Mouse (Mus musculus) olfactory bulb, adult 2 months (tissue): Measurements from ENCODE around the gene Rnf144b. TPM values are rescaled to one million over a fixed set of nuclear protein-coding genes. Genes with fewer than 3 reads are reported as not detected.

ENCODE experiments used
- H3K27ac ChIP-seq: fragments of 200-500 bp; 2 replicates; pipeline ENCODE4 v1.5.1; 2012; ENCODE audit warnings: low read depth, low read length; ENCODE audit not compliant: insufficient read depth
- H3K4me1 ChIP-seq: fragments of 200-500 bp; 2 replicates; pipeline ENCODE4 v1.6.1; 2012; ENCODE audit warnings: low read length; ENCODE audit not compliant: control insufficient read depth, insufficient read depth
- H3K4me3 ChIP-seq: fragments of 200-500 bp; 2 replicates; pipeline ENCODE4 v1.5.1; 2012; ENCODE audit warnings: mild to moderate bottlenecking, low read depth, low read length, moderate library complexity; ENCODE audit not compliant: insufficient read depth
- CTCF ChIP-seq: fragments of 200-500 bp; IDR thresholded peaks from 2 replicates; pipeline ENCODE4 v1.5.1; 2012; ENCODE audit warnings: low read depth, mild to moderate bottlenecking, low read length, moderate library complexity; ENCODE audit not compliant: insufficient read depth
- POLR2A ChIP-seq: fragments of 200-500 bp; IDR thresholded peaks from 2 replicates; pipeline ENCODE4 v1.6.1; 2012; ENCODE audit warnings: mild to moderate bottlenecking, low read depth, low read length, moderate library complexity; ENCODE audit not compliant: insufficient read depth
- WGBS: fragments of 180-500 bp; shearing (Covaris S2); methylation state at CpG from one replicate; pipeline ENCODE4 v1.1.7; 2018; 5-methylcytosine and 5-hydroxymethylcytosine counted together
- polyA plus RNA-seq: library from polyadenylated mRNA; stranded (reverse); fragments of >200 nt; gene quantifications from 2 replicates; pipeline ENCODE4 v1.2.4, GENCODE M21; 2012; ENCODE audit warnings: low replicate concordance; ENCODE audit not compliant: missing spikeins, insufficient read depth, insufficient read length

Gene Rnf144b
- polyA plus RNA-seq, 1 experiment, result not detected

DNA sequence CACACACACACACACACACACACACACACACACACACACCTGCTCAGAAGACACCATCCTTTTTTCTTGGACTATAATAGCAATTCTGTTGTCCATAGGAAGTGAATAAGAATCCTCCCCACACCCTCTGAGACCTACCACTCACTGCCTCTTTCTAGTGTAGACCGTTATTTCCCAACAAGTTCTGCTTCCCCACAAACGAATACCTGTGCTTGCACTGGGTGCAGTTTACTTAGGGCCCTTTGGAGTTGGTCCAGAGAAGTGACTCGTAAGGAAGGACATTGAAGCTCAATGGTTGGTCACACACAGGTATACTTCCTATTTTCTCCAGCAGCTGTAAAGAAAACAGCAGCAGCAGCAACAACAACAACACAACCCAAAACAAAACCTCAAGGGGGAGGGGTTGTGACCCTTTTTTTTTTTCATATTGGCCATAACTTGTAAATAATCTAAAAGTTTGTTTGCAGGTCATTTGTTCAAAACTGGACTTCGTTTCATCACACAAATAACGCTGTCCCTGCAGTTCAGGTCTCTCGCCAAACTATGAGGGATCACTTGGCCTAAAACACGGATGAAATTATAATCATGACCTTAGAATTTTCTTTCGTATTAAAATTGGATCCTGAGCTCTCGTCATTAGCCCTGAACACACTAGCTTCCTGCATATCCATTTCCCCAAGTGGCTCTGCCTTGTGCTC is 60.7 kb downstream of the Rnf144b start:
- H3K4me1 ChIP-seq, result no peaks in the 10 kb centered on the region
- 93% methylated on average over 9 of the region's 9 CpGs for WGBS
- no peak overlapping the region for H3K4me3 ChIP-seq
- no peak overlapping the region for H3K27ac ChIP-seq
- TF ChIP-seq POLR2A (no peak), CTCF (no peak)

DNA sequence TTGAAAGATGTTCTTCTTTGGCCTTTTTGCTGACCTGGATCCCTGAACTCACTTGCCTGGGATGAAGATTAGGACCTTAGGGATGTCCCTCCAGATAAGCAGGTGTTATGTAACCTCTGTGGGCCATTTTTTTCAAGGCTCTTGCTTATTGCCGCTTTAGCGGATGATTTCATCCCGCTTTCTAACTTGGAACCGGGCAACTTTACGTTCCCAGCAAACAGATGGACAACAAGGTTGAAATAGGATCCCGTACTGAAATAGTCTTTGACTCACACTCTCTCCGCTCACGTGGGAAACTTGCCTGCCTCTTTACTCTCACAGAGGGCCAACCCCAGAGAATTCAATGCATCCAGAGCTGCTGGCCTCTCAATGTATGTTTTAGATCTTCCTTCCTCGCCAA is 61.3 kb downstream of the Rnf144b start:
- Histone ChIP-seq H3K27ac (no peak overlapping the region), H3K4me3 (no peak overlapping the region), H3K4me1 (no peaks in the 10 kb centered on the region)
- no peak for TF ChIP-seq POLR2A
- no peak for TF ChIP-seq CTCF
- WGBS, result 81% methylated on average over 9 of the region's 9 CpGs

DNA sequence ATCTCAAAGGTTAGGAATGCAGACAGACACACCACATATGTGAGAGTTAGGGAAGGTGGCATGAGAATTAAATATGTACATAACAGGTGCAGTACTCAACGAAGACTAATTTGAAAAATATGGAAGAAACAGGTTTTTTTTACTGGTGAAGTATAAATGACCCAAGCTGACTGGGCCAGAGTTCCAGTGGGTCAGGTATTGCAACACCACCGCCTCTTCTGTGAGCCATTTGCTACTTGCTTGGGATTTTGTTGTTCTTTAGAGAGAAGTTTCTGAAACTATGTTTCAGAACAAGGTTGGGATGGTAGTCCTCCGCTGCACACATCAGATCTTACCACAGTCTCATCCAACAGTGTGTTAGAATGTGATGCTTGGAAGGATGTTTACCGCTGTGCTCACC is 65.4 kb downstream of the Rnf144b start:
- H3K4me3 ChIP-seq, result no peak overlapping the region
- WGBS, result 97% methylated on average over 4 of the region's 4 CpGs
- TF ChIP-seq CTCF (no peak), POLR2A (no peak)
- peaks cover 5% of the 10 kb centered on the region; the same call in 1 of the 2 replicates for H3K4me1 ChIP-seq
- no peak overlapping the region for H3K27ac ChIP-seq

DNA sequence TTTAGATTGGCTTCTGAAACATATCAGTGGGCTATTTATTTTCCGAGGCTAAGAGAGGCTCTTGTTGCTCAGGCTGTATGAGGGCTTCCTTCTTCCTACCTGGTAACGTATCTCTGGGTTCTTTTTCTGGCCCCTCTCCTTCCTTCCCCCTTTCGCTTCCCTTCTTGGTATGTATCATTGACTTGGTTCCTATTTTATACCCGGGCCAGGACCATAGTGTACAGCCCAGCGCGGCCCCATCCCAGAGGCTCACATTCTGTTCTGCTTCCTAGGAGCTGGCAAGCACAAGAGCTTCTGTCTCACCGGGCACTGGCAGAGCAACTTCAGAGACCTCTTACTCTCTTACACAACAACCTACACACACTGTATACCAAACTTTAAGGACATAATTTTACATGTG is 67.5 kb downstream of the Rnf144b start:
- WGBS, result 79% methylated on average over 7 of the region's 7 CpGs
- TF ChIP-seq CTCF (no peak), POLR2A (no peak)
- Histone ChIP-seq H3K27ac (no peak overlapping the region), H3K4me1 (peaks cover 13% of the 10 kb centered on the region), H3K4me3 (no peak overlapping the region)

DNA sequence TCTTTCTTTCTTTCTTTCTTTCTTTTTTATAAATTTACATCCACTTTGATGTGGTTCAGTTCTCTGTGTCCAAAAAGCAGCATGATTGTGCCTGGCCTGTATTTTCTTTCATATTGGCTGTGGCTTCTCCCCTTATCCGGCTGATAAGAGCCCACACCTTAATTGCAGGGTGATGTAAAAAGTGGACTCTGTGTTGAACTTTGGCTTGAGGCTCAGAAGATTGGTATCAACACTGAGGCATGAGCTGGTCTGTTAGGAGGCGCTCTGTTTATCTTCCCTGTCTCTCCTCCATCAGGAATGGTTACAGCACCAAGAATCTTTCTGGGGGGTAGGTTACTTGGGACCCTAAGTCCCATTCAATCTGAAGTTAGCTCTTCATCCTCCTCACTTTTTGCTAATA is 69.7 kb downstream of the Rnf144b start:
- WGBS, result 95% methylated on average over 2 of the region's 2 CpGs
- TF ChIP-seq POLR2A, result no peak
- TF ChIP-seq CTCF, result no peak
- H3K4me3 ChIP-seq, result no peak overlapping the region
- peaks cover 13% of the 10 kb centered on the region for H3K4me1 ChIP-seq
- no peak overlapping the region for H3K27ac ChIP-seq

DNA sequence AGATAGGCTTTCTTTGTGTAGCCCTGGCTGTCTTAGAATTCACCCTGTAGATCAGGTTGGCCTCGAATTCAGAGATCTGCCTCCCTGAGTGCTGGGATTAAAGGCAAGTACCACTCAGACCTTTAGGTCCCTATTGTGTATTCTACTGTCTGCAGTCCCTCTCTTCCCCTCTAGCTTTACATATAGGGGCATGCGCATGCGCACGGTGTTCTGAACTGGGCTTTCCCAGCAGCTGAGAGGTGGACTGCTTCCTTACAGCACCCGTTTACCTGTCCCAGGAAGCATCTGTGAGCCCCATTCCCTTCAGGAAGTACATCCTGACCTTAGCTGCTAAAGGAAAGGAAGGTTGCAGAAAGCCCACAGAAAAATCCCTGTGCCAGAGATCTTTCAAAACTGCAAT is 70.3 kb downstream of the Rnf144b start:
- 83% methylated on average over 5 of the region's 5 CpGs for WGBS
- TF ChIP-seq CTCF (no peak), POLR2A (no peak)
- no peak overlapping the region for H3K27ac ChIP-seq

DNA sequence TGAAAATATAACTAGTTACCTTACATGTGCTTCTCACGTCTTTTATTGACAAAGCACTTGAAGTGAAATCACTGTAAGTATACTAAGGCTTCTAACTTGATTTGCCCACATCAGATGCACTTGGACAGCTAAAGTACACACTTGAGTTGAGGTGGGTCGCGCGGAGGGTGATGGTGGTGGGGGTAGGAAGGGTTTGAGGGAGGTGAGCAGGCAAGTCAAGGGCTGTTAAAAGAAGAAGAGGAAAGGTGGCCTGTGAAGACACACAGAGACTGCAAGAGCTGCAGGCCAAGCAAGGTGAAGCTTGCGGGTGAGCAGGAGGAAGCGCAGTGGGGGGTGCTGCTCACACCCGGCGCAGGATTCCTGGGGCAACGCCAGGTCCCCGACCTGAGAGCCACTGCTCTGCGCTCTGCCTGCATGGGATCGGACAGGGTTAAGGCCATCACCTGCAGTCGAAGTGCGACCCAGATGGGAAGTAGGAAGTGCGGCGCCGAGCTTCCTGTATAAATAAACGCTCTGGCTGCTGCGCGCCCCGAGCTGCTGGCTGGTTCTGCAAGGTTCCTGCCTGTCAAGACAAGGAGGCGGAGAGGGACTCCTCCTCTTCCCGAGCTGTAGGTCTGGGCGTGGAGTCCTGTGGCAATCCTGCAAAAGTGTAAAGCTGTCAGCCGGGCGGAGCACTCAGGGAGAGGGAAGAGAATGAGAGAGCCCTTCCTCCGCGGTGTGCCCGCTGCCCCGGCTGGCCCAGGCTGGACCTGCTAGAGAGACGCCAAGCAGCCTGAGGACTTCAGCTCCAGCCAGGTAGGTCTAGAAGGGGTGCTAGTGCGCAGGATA is 71.1 kb downstream of the Rnf144b start:
- Histone ChIP-seq H3K4me3 (peak overlapping the region; percentile 41), H3K27ac (no peak overlapping the region), H3K4me1 (peaks cover 13% of the 10 kb centered on the region)
- 10% methylated on average over 32 of the region's 32 CpGs for WGBS
- TF ChIP-seq POLR2A, result no peak
- no peak for TF ChIP-seq CTCF

More for the DNA sequence above, 70.3 kb downstream of the Rnf144b start:
- Histone ChIP-seq H3K4me3 (no peak overlapping the region), H3K4me1 (peaks cover 13% of the 10 kb centered on the region)

DNA sequence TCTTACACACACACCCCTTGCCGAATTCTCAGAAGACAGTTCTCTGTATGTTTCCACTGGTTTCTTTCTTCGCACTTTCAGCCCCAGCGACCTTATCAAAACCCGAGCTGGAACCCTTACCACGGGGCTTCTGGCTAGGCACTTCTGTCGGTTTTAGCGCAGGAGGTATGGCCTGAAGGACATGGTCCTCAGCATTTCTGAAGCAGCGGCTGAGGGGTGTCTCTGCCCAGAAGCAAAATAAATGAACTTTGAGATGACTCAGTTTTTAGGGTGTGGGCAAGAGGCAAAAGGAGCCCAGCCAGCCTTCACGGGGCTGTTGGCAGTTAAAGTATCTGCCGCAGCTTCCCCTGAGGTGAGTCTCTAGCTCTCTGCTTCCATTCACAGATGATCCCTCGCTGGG is 72.2 kb downstream of the Rnf144b start:
- H3K4me1 ChIP-seq, result peaks cover 13% of the 10 kb centered on the region
- H3K4me3 ChIP-seq, result peak overlapping the region; percentile 25; the same call in 1 of the 2 replicates
- TF ChIP-seq CTCF, result no peak
- no peak for TF ChIP-seq POLR2A
- WGBS, result 26% methylated on average over 11 of the region's 11 CpGs
- H3K27ac ChIP-seq, result no peak overlapping the region

DNA sequence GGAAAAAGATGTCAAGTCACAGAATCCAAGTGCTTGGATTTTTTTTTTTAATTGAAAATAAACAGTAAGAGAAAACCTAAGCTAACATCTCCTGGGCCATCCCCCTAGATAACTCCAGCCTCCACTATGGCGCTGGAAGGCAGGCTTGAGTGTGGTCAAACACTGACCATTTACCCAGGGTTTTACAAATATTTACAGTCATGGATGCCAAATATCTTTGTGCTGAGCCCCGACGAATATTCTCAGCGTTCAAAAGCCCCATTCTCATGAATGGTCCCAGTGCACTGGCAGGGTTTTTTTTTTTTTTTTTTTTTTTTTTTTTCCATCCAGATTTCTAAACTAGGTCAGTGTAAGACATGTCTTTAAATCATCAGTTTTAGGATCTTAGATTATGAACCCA is 73.0 kb downstream of the Rnf144b start:
- WGBS, result 25% methylated on average over 4 of the region's 4 CpGs
- TF ChIP-seq POLR2A (no peak), CTCF (no peak)
- Histone ChIP-seq H3K4me1 (peaks cover 8% of the 10 kb centered on the region), H3K4me3 (no peak overlapping the region), H3K27ac (no peak overlapping the region)
